Mouse (Mus musculus) stomach, embryonic 15.5 days (tissue): ENCODE data around the gene Borcs5. TPM values are rescaled to one million over a fixed set of nuclear protein-coding genes. Genes with fewer than 3 reads are reported as not detected.

ENCODE experiments used
- ATAC-seq: fragments of 200-750 bp; cut with Nextera tagmentation; 2 replicates; pipeline ENCODE4 v1.8.0; 2017; ENCODE audit warnings: low read depth, moderate number of reproducible peaks, moderate TSS enrichment; ENCODE audit not compliant: insufficient read depth, low FRiP score
- H3K27ac ChIP-seq: fragments of 300-500 bp; sonication (generic); 2 replicates; pipeline ENCODE4 v1.5.1; 2015; ENCODE audit warnings: mild to moderate bottlenecking, inconsistent platforms
- H3K27me3 ChIP-seq: fragments of 300-500 bp; sonication (generic); replicated peaks from 2 replicates; pipeline ENCODE4 v1.6.1; 2015; ENCODE audit warnings: inconsistent platforms
- H3K36me3 ChIP-seq: fragments of 300-500 bp; sonication (generic); 2 replicates; pipeline ENCODE4 v1.6.1; 2015; ENCODE audit warnings: inconsistent platforms
- H3K4me1 ChIP-seq: fragments of 300-500 bp; sonication (generic); 2 replicates; pipeline ENCODE4 v1.6.1; 2015; ENCODE audit warnings: inconsistent platforms
- H3K4me2 ChIP-seq: fragments of 300-500 bp; sonication (generic); 2 replicates; pipeline ENCODE4 v1.6.1; 2015; ENCODE audit warnings: mild to moderate bottlenecking, inconsistent platforms
- H3K4me3 ChIP-seq: fragments of 300-500 bp; sonication (generic); replicated peaks from 2 replicates; pipeline ENCODE4 v1.5.1; 2015; ENCODE audit warnings: inconsistent platforms
- H3K9ac ChIP-seq: fragments of 300-500 bp; sonication (generic); 2 replicates; pipeline ENCODE4 v1.6.1; 2015; ENCODE audit warnings: inconsistent platforms
- H3K9me3 ChIP-seq: fragments of 300-500 bp; sonication (generic); 2 replicates; pipeline ENCODE4 v1.6.1; 2016; ENCODE audit warnings: inconsistent platforms
- WGBS: fragments of 180-500 bp; shearing (Covaris S2); methylation state at CpG from one replicate; pipeline ENCODE4 v1.1.7; 2015; 5-methylcytosine and 5-hydroxymethylcytosine counted together
- polyA plus RNA-seq: library from polyadenylated mRNA; unstranded; fragments of >200 nt; fragmentation: Nextera tagmentation; extraction: Ambion mirVana; gene quantifications from 2 replicates; pipeline ENCODE4 v1.2.1, GENCODE M21; 2015

Borcs5 gene
- 18.6 and 20.3 TPM in 2 replicates for polyA plus RNA-seq

GRCm38 (mm10) chr6:134639210-134639609 lies at the start of gene Borcs5:
TSS of gene Borcs5 (plus strand) at chr6:134639510.
- peak within 1 kb of the TSS; percentile 83; the same call in 1 of the 2 replicates for H3K4me2 ChIP-seq
- no peaks in the 10 kb centered on the region for H3K36me3 ChIP-seq
- H3K4me3 ChIP-seq, result no peak within 1 kb of the TSS
- whole genome bisulfite sequencing, result 92% methylated on average over 3 of the region's 3 CpGs
- no peaks in the 10 kb centered on the region for H3K9me3 ChIP-seq
- no peak for ATAC-seq
- no peaks in the 10 kb centered on the region for H3K27me3 ChIP-seq
- peaks cover 3% of the 10 kb centered on the region; the same call in 1 of the 2 replicates for H3K4me1 ChIP-seq
- H3K9ac ChIP-seq, result no peak within 1 kb of the TSS
- no peak within 1 kb of the TSS for H3K27ac ChIP-seq

GRCm38 (mm10) chr6:134591614-134592013 lies 47.7 kb upstream of the Borcs5 start:
- Histone ChIP-seq H3K4me1 (no peaks in the 10 kb centered on the region), H3K4me3 (no peak overlapping the region), H3K27me3 (no peaks in the 10 kb centered on the region), H3K9ac (no peak overlapping the region), H3K27ac (no peak overlapping the region), H3K36me3 (no peaks in the 10 kb centered on the region), H3K4me2 (no peak overlapping the region), H3K9me3 (no peaks in the 10 kb centered on the region)
- 72% methylated on average over 2 of the region's 2 CpGs for WGBS
- no peak for ATAC-seq

- no peaks in the 10 kb centered on the region for H3K36me3 ChIP-seq
- no peak overlapping the region for H3K27ac ChIP-seq
- no peak overlapping the region for H3K4me2 ChIP-seq
- H3K9me3 ChIP-seq, result no peaks in the 10 kb centered on the region
- WGBS, result 61% methylated on average over 21 of the region's 21 CpGs
- H3K4me1 ChIP-seq, result no peaks in the 10 kb centered on the region
- H3K27me3 ChIP-seq, result no peaks in the 10 kb centered on the region
- H3K4me3 ChIP-seq, result no peak overlapping the region
- no peak; the same call in 1 of the 2 replicates for ATAC-seq
- H3K9ac ChIP-seq, result no peak overlapping the region
These were observed 44.5 kb upstream of the Borcs5 start for GRCm38 (mm10) chr6:134594569-134595442.

- Histone ChIP-seq H3K4me1 (0 out of 2 replicates have a peak, but pooled peaks cover 4% of the 10 kb centered on the region), H3K9me3 (no peaks in the 10 kb centered on the region), H3K4me3 (no peak overlapping the region), H3K36me3 (no peaks in the 10 kb centered on the region), H3K27me3 (no peaks in the 10 kb centered on the region), H3K27ac (no peak overlapping the region), H3K9ac (no peak overlapping the region), H3K4me2 (no peak overlapping the region)
- ATAC-seq, result peak; percentile 63
- WGBS, result 72% methylated on average over 6 of the region's 6 CpGs
These were observed 41.6 kb upstream of the Borcs5 start for GRCm38 (mm10) chr6:134597651-134598229.

- Histone ChIP-seq H3K4me2 (no peak overlapping the region), H3K27me3 (no peaks in the 10 kb centered on the region), H3K9ac (no peak overlapping the region), H3K4me1 (0 out of 2 replicates have a peak, but pooled peaks cover 4% of the 10 kb centered on the region), H3K9me3 (no peaks in the 10 kb centered on the region), H3K36me3 (no peaks in the 10 kb centered on the region), H3K27ac (no peak overlapping the region), H3K4me3 (no peak overlapping the region)
- ATAC-seq, result no peak
- 42% methylated on average over 1 of the region's 1 CpGs for WGBS
These were observed 40.1 kb upstream of the Borcs5 start for GRCm38 (mm10) chr6:134599239-134599638.

GRCm38 (mm10) chr6:134601130-134601529 lies 38.2 kb upstream of the Borcs5 start:
- no peak overlapping the region for H3K4me2 ChIP-seq
- no peak for ATAC-seq
- no peak overlapping the region for H3K27ac ChIP-seq
- H3K27me3 ChIP-seq, result no peaks in the 10 kb centered on the region
- no peak overlapping the region for H3K4me3 ChIP-seq
- 0 out of 2 replicates have a peak, but pooled peaks cover 4% of the 10 kb centered on the region for H3K4me1 ChIP-seq
- 58% methylated on average over 7 of the region's 7 CpGs for WGBS
- no peaks in the 10 kb centered on the region for H3K36me3 ChIP-seq
- no peaks in the 10 kb centered on the region for H3K9me3 ChIP-seq
- H3K9ac ChIP-seq, result no peak overlapping the region

- H3K4me2 ChIP-seq, result no peak overlapping the region
These were observed 37.5 kb upstream of the Borcs5 start for GRCm38 (mm10) chr6:134601766-134602165.

GRCm38 (mm10) chr6:134602371-134603003 lies 36.8 kb upstream of the Borcs5 start:
- WGBS, result 37% methylated on average over 10 of the region's 10 CpGs
- H3K36me3 ChIP-seq, result no peaks in the 10 kb centered on the region
- H3K4me2 ChIP-seq, result no peak overlapping the region
- no peak overlapping the region for H3K27ac ChIP-seq
- no peaks in the 10 kb centered on the region for H3K27me3 ChIP-seq
- no peak for ATAC-seq
- no peak overlapping the region for H3K4me3 ChIP-seq
- 0 out of 2 replicates have a peak, but pooled peaks cover 4% of the 10 kb centered on the region for H3K4me1 ChIP-seq
- no peak overlapping the region for H3K9ac ChIP-seq
- no peaks in the 10 kb centered on the region for H3K9me3 ChIP-seq

More at GRCm38 (mm10) chr6:134601766-134602165, 37.5 kb upstream of the Borcs5 start:
- no peak for ATAC-seq
- Histone ChIP-seq H3K9ac (no peak overlapping the region), H3K9me3 (no peaks in the 10 kb centered on the region), H3K4me1 (0 out of 2 replicates have a peak, but pooled peaks cover 4% of the 10 kb centered on the region), H3K27ac (no peak overlapping the region), H3K36me3 (no peaks in the 10 kb centered on the region), H3K4me3 (no peak overlapping the region), H3K27me3 (no peaks in the 10 kb centered on the region)
- 34% methylated on average over 3 of the region's 3 CpGs for WGBS

- peaks cover 4% of the 10 kb centered on the region; the same call in 1 of the 2 replicates for H3K4me1 ChIP-seq
- H3K4me2 ChIP-seq, result no peak overlapping the region
- WGBS, result 82% methylated on average over 3 of the region's 3 CpGs
- no peaks in the 10 kb centered on the region for H3K36me3 ChIP-seq
- no peak overlapping the region for H3K4me3 ChIP-seq
- no peak overlapping the region for H3K27ac ChIP-seq
- ATAC-seq, result no peak
- H3K9me3 ChIP-seq, result no peaks in the 10 kb centered on the region
- H3K9ac ChIP-seq, result no peak overlapping the region
- H3K27me3 ChIP-seq, result no peaks in the 10 kb centered on the region
These were observed 34.1 kb upstream of the Borcs5 start for GRCm38 (mm10) chr6:134605196-134605595.

- Histone ChIP-seq H3K27me3 (no peaks in the 10 kb centered on the region), H3K4me1 (peaks cover 4% of the 10 kb centered on the region; the same call in 1 of the 2 replicates), H3K9ac (no peak overlapping the region), H3K36me3 (no peaks in the 10 kb centered on the region), H3K9me3 (no peaks in the 10 kb centered on the region), H3K27ac (no peak overlapping the region), H3K4me3 (no peak overlapping the region), H3K4me2 (no peak overlapping the region)
- WGBS, result 56% methylated on average over 6 of the region's 6 CpGs
- no peak for ATAC-seq
These were observed 32.8 kb upstream of the Borcs5 start for GRCm38 (mm10) chr6:134606540-134606939.

- no peak overlapping the region for H3K4me3 ChIP-seq
- H3K9ac ChIP-seq, result no peak overlapping the region
- 54% methylated on average over 9 of the region's 9 CpGs for WGBS
- H3K27me3 ChIP-seq, result no peaks in the 10 kb centered on the region
- no peak for ATAC-seq
- no peak overlapping the region for H3K27ac ChIP-seq
- no peaks in the 10 kb centered on the region; the same call in 1 of the 2 replicates for H3K4me1 ChIP-seq
- no peaks in the 10 kb centered on the region for H3K36me3 ChIP-seq
- H3K9me3 ChIP-seq, result no peaks in the 10 kb centered on the region
- H3K4me2 ChIP-seq, result no peak overlapping the region
These were observed 32.2 kb upstream of the Borcs5 start for GRCm38 (mm10) chr6:134606949-134607746.
